Mouse (Mus musculus) megakaryocyte, embryonic 14.5 days (primary cell): ENCODE data around the gene Rora.

Experiments
- FLI1 ChIP-seq: IDR thresholded peaks from 2 replicates; pipeline ENCODE4 v1.6.1; 2012; ENCODE audit warnings: low read length, inconsistent platforms, mixed read lengths
- GATA1 ChIP-seq: IDR thresholded peaks from 3 replicates; pipeline ENCODE4 v1.6.1; 2012; ENCODE audit warnings: mixed read lengths, low read length, inconsistent platforms, borderline replicate concordance

GRCm38 (mm10) chr9:69073271-69073670, 419.7 kb downstream of the Rora start:
- TF ChIP-seq GATA1 (no peak), FLI1 (no peak)
